Mouse (Mus musculus): ENCODE measurements at regions not wholly inside any gene's neighbourhood (a gene's known extent, or its start where the extent isn't known, plus 50 kb on each side); places are given as distances from the start of the nearest gene placed in this dataset.

DNA sequence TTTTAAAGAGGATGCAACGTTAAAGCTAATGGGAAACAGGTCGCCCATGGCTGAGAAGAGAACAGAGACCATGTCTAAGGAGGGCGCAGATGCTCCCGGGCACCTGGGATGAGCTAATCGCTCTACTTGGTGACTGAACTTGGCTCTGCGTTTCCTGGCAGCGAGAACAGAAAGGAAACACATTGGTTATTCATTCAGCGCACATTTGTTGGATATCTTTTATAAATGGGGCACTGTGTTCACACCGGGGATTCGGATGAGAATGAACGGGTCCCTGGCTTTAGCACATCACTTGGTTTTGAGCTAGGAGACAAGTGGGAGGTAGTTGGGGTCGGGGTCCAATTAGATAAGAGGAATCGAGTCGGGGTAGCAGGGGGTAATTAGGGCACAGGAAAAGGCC is 159.7 kb downstream of the Phlda1 start:
- no peak for TF ChIP-seq TAL1 (IDR thresholded peaks at IDR 0.05; ENCODE audit: low read length)
- TF ChIP-seq GATA1 (IDR thresholded peaks at IDR 0.05; ENCODE audit: low read length), result no peak
